Mouse (Mus musculus) 3134 (cell line): Measurements from ENCODE around the gene Olfr1385.
A peak's percentile ranks its signal among the peaks of the same experiment; 100 is the strongest.
"Not testable (repeated sequence)": the region's sequence is repeated elsewhere in the genome, so short reads cannot be mapped to it uniquely, and the experiment has no call there.

Experiments used
- DNase-seq: peaks from one replicate; pipeline ENCODE4 v3.0.0-alpha.2; 2011; ENCODE audit warnings: low spot score; ENCODE audit not compliant: insufficient read length; ENCODE audit errors: extremely low read depth

Gene Olfr1385

GRCm38 (mm10) chr11:49488770-49489169, at the start of gene Olfr1385:
Gene Olfr1385 (plus strand): TSS chr11:49489070.
- not testable (repeated sequence) for DNase-seq

GRCm38 (mm10) chr11:49455043-49455442, 33.8 kb upstream of the Olfr1385 start, which contains the start of gene Olfr1387:
Gene Olfr1387 (plus strand): TSS chr11:49455343.
- no peak for DNase-seq

GRCm38 (mm10) chr11:49464746-49465145, 24.1 kb upstream of the Olfr1385 start, which contains the start of gene Olfr1386:
Gene Olfr1386 (plus strand): TSS chr11:49465046.
- not testable (repeated sequence) for DNase-seq

DNA sequence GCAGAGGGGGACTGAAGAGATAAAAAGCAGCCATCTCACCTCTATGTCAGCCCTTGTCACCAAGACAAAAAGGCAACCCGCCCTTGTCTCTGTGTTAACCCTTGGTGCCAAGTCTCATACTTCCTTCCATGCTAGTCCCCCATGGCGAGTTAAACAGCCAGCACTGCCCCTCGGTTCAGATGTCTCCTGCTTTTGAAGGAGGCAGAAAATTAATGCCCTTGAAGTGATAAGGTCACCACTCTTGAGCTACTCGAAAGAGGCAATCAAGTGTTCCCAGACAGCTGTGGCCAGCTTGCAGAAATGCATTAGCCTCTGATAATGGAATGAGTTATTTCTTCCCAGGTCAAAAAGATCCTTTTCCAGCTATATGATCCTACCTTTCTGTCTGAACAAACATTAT, 2.9 kb upstream of the Olfr1385 start:
- no peak for DNase-seq

DNA sequence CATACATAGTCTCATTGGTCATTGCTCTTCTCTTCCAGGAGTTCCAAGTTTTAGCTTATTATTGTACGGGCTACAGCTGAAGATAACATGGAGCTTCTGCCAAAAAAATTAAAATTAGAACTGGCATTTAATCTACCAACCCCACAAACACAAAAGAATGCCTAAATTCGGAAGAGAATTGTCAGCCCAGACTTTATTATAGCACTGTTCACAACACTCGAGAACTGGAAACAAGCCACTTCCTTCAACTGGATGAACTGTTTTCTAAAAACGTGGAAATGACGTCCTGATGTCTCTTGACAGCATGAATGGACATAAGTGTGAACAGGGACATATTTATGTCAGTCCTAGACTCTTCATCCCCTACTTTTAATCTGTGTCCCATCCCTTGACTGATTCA, 29.2 kb downstream of the Olfr1385 start:
- no peak for DNase-seq

GRCm38 (mm10) chr11:49519348-49519747, 30.5 kb downstream of the Olfr1385 start, which contains the start of gene Olfr1383:
Gene Olfr1383 (plus strand): TSS chr11:49519648.
- DNase-seq: no peak

DNA sequence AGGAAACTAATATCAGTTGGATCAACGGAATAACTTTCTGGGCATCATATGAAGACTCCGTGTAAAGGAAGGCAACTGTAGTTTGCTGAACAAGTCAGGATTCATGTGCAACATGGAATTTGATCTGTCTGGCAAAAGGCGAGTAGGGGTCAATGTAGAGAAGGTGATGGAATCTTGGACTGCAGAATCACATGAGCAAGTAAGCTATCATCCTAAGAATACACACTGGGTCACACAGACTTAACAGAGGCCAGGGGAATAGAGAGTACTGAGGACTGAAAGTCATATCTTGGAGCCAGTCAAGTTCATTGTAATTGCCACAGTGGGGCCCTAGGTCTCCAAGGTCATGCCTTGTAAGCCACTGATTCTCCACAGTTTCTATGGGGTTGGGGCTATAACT, 39.1 kb downstream of the Olfr1385 start, which contains the start of gene Olfr1382:
Gene Olfr1382, plus strand, starts transcription at position 301 of the 400 bp plus-strand sequence.
- DNase-seq: no peak

GRCm38 (mm10) chr11:49532761-49533160, 43.9 kb downstream of the Olfr1385 start:
- peak; percentile 33 for DNase-seq

- DNase-seq: peak; percentile 5
Measured at GRCm38 (mm10) chr11:49536631-49537030, 47.8 kb downstream of the Olfr1385 start.

GRCm38 (mm10) chr11:49543149-49543548, 54.3 kb downstream of the Olfr1385 start, which contains the start of gene Olfr1381:
Gene Olfr1381 (plus strand): TSS chr11:49543449.
- DNase-seq: not testable (repeated sequence)
